Mouse (Mus musculus) ES-Bruce4 (cell line): ENCODE results near the gene Nsun5. TPM values are rescaled to one million over a fixed set of nuclear protein-coding genes. Genes with fewer than 3 reads are reported as not detected.
"Not testable (repeated sequence)": the region's sequence is repeated elsewhere in the genome, so short reads cannot be mapped to it uniquely, and the experiment has no call there.

ENCODE experiments used
- H3K27ac ChIP-seq: 2 replicates; pipeline ENCODE4 v1.5.1; 2012; ENCODE audit warnings: low read length, inconsistent platforms; ENCODE audit not compliant: insufficient read depth
- H3K27me3 ChIP-seq: 2 replicates; pipeline ENCODE4 v1.6.1; 2012; ENCODE audit warnings: mild to moderate bottlenecking, low read length, inconsistent platforms; ENCODE audit not compliant: control insufficient read depth, poor library complexity, insufficient read depth, severe bottlenecking
- H3K36me3 ChIP-seq: 2 replicates; pipeline ENCODE4 v1.6.1; 2012; ENCODE audit warnings: inconsistent platforms, mild to moderate bottlenecking, low read length, moderate library complexity; ENCODE audit not compliant: control insufficient read depth, poor library complexity, insufficient read depth, severe bottlenecking
- H3K4me1 ChIP-seq: one replicate; pipeline ENCODE4 v1.8.1; 2011; ENCODE audit warnings: low read length; ENCODE audit not compliant: control insufficient read depth, insufficient read depth
- H3K4me3 ChIP-seq: 2 replicates; pipeline ENCODE4 v1.5.1; 2011; ENCODE audit warnings: low read depth, mild to moderate bottlenecking, low read length
- H3K9ac ChIP-seq: 2 replicates; pipeline ENCODE4 v1.6.1; 2012; ENCODE audit warnings: low read depth, mild to moderate bottlenecking, inconsistent platforms; ENCODE audit not compliant: poor library complexity, severe bottlenecking
- H3K9me3 ChIP-seq: replicated peaks from 2 replicates; pipeline ENCODE4 v1.6.1; 2012; ENCODE audit warnings: mild to moderate bottlenecking, low read length, inconsistent platforms; ENCODE audit not compliant: control insufficient read depth, poor library complexity, insufficient read depth, severe bottlenecking
- CTCF ChIP-seq: IDR thresholded peaks from one replicate; pipeline ENCODE4 v1.8.1; 2011; ENCODE audit warnings: low read depth, low read length
- EP300 ChIP-seq: IDR thresholded peaks from 2 replicates; pipeline ENCODE4 v1.6.1; 2011; ENCODE audit warnings: low read depth, low read length; ENCODE audit not compliant: insufficient read depth
- POLR2A ChIP-seq: IDR thresholded peaks from one replicate; pipeline ENCODE4 v1.8.1; 2011; ENCODE audit warnings: low read length; ENCODE audit not compliant: insufficient read depth
- polyA plus RNA-seq: library from polyadenylated mRNA; stranded (reverse); fragments of >200 nt; gene quantifications from 2 replicates; pipeline ENCODE4 v1.2.4, GENCODE M21; 2011; ENCODE audit warnings: low read depth; ENCODE audit not compliant: missing spikeins, insufficient read depth, insufficient read length

Gene Nsun5
- polyA plus RNA-seq, 1 experiment, result 18.8 TPM

DNA sequence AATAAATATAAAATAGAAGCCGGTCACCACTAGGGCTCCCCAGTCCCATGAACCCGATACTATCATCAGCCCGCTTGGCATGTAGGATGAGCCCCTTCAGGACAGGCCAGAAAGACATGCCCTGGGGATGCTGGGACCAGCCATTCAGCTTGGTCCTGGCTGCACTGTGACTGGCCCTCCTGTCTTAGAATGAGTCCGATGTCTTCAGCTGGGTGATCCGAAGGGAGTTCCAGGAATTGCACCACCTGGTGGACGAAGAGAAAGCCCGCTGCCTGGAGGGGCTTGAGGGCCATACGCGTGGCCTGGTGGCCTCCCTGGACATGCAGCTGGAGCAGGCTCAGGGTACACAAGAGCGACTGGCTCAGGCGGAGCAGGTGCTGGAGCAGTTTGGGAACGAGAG lies 6.2 kb upstream of the Nsun5 start:
- Histone ChIP-seq H3K4me1 (no peaks in the 10 kb centered on the region), H3K27ac (no peak overlapping the region), H3K27me3 (no peaks in the 10 kb centered on the region), H3K4me3 (no peak overlapping the region), H3K9me3 (no peaks in the 10 kb centered on the region), H3K36me3 (no peaks in the 10 kb centered on the region), H3K9ac (no peak overlapping the region)
- TF ChIP-seq CTCF, result peak; percentile 78
- TF ChIP-seq POLR2A, result no peak

DNA sequence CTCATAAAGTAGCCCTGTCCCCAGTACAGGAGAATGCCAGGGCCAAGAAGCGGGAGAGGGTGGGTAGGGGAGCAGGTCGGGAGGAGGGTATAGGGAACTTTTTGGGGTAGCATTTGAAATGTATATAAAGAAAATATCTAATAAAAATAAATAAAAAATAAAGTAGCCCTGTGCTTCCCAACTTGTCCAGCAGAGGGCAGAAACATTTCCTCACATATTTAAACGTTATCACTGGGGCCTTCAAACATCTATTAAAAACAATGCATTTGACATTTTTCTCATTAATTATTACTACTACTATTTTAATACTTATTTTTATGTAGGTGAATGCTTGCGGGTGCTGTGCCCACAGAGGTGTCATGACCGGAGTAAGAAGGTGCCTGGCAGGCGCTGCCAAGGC lies 1.9 kb upstream of the Nsun5 start:
- no peak overlapping the region for H3K9ac ChIP-seq
- H3K27me3 ChIP-seq, result no peaks in the 10 kb centered on the region
- H3K4me3 ChIP-seq, result no peak overlapping the region
- TF ChIP-seq POLR2A, result no peak
- TF ChIP-seq CTCF, result no peak
- TF ChIP-seq EP300, result no peak
- H3K9me3 ChIP-seq, result no peaks in the 10 kb centered on the region
- H3K36me3 ChIP-seq, result 0 out of 2 replicates have a peak, but pooled peaks cover 5% of the 10 kb centered on the region
- H3K4me1 ChIP-seq, result no peaks in the 10 kb centered on the region
- H3K27ac ChIP-seq, result no peak overlapping the region

DNA sequence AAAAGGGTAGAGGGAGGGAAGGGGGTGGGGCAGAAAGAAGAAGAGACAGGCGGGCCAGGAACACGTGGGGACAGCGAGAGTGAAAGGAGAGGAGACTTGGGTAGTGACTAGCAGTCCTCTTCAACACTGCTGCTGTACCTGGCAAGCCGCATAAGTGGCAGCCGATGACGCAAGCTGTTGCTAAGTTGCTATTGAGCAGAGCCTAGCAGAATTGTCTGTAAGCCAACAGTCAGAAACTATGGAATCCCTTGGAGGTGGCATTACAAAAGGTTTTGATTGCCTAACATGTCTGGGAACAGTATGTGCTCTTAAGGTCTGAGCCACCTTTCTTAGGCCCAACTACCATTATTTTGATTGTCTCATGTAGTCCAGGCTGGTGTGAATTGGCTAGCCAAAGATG lies 1.4 kb upstream of the Nsun5 start:
- Histone ChIP-seq H3K9ac (no peak overlapping the region), H3K36me3 (0 out of 2 replicates have a peak, but pooled peaks cover 5% of the 10 kb centered on the region), H3K4me1 (no peaks in the 10 kb centered on the region), H3K4me3 (no peak overlapping the region), H3K27ac (no peak overlapping the region), H3K9me3 (no peaks in the 10 kb centered on the region), H3K27me3 (no peaks in the 10 kb centered on the region)
- TF ChIP-seq EP300, result no peak
- no peak for TF ChIP-seq CTCF
- no peak for TF ChIP-seq POLR2A

DNA sequence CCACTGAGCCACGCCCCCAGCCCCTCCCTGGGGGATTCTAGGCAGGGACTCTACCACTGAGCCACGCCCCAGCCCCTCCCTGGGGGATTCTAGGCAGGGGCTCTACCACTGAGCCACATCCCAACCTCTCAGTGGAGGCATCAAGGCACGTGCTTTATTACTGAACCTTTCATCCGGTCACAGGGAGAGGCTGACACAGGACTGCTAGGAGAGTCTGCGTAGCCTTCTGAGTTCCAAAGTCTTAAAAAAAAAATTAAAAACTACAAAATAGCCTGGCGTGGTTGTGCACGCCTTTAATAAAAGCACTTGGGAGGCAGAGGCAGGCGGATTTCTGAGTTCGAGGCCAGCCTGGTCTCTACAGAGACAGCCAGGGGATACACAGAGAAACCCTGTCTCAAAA lies 557 bp upstream of the Nsun5 start:
- peak overlapping the region; percentile 76 for H3K9ac ChIP-seq
- not testable (repeated sequence) for H3K9me3 ChIP-seq, H3K27me3 ChIP-seq, H3K36me3 ChIP-seq, H3K27ac ChIP-seq, H3K4me1 ChIP-seq
- peak overlapping the region; percentile 92 for H3K4me3 ChIP-seq

DNA sequence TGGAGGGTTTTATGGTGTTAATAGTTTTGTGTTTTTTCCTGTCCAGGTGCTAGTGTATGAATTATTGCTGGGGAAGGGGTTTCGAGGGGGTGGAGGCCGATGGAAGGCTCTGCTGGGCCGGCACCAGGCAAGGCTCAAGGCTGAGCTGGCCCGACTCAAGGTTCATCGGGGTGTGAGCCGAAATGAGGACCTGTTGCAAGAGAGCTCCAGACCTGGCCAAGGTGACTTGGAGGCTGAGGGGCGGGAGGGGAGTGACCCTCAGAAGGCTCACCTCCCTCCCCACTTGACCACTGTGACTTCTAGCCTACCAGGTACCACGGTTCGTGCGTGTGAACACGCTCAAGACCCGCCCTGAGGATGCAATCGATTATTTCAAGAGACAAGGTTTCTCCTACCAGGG lies 1.4 kb downstream of the Nsun5 start:
- Histone ChIP-seq H3K4me1 (no peaks in the 10 kb centered on the region), H3K9me3 (no peaks in the 10 kb centered on the region), H3K27me3 (no peaks in the 10 kb centered on the region), H3K9ac (no peak overlapping the region), H3K4me3 (no peak overlapping the region), H3K27ac (no peak overlapping the region), H3K36me3 (peaks cover 17% of the 10 kb centered on the region)
- no peak for TF ChIP-seq CTCF
- TF ChIP-seq POLR2A, result no peak
- TF ChIP-seq EP300, result no peak

DNA sequence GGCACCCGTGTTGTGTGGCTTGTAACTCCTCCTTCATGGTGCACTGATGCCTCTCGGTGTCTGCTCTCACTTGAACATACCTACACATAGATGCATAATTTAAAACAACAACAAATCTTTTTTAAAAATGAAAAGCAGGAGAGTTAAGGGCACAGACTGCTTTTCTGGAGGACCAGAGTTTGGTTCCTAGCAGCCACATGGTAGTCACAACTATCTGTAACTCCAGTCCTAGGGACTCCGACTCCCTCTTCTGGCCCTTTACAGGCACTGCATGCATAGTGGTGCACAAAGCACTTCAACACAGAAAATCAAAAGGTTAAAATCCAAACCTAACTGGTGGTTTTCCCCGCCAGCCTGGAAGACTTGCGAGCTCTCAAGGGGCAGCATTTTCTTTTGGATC lies 3.8 kb downstream of the Nsun5 start:
- TF ChIP-seq CTCF, result peak; percentile 14
- no peak for TF ChIP-seq POLR2A

More for the DNA sequence above, 3.8 kb downstream of the Nsun5 start:
- H3K27ac ChIP-seq, result no peak overlapping the region
- no peaks in the 10 kb centered on the region for H3K27me3 ChIP-seq
- H3K9ac ChIP-seq, result no peak overlapping the region
- H3K9me3 ChIP-seq, result no peaks in the 10 kb centered on the region
- H3K4me3 ChIP-seq, result no peak overlapping the region
- no peaks in the 10 kb centered on the region for H3K4me1 ChIP-seq
- H3K36me3 ChIP-seq, result peaks cover 30% of the 10 kb centered on the region
